Mouse (Mus musculus): ENCODE data around the gene Smbd1. TPM values are rescaled to one million over a fixed set of nuclear protein-coding genes. Genes with fewer than 3 reads are reported as not detected.

Smbd1 gene
- polyA plus RNA-seq, 1 experiment, result not detected

GRCm38 (mm10) chr16:32803252-32803853 is 6.9 kb downstream of the Smbd1 start:
- Histone ChIP-seq H3K9me3 (ENCODE audit: control insufficient read depth, low read length) (no peaks in the 10 kb centered on the region), H3K27me3 (ENCODE audit: control insufficient read depth) (no peaks in the 10 kb centered on the region), H3K36me3 (ENCODE audit: control insufficient read depth) (no peaks in the 10 kb centered on the region), H3K4me3 (replicated peaks) (no peak overlapping the region), H3K4me1 (ENCODE audit: control insufficient read depth) (no peaks in the 10 kb centered on the region)
- TF ChIP-seq GATA1 (IDR thresholded peaks at IDR 0.05; ENCODE audit: low read length) (no peak), TAL1 (IDR thresholded peaks at IDR 0.05; ENCODE audit: low read length) (no peak)

- Histone ChIP-seq H3K9me3 (ENCODE audit: control insufficient read depth, low read length) (no peaks in the 10 kb centered on the region), H3K4me3 (replicated peaks) (no peak within 1 kb of the TSS), H3K36me3 (ENCODE audit: control insufficient read depth) (no peaks in the 10 kb centered on the region), H3K27me3 (ENCODE audit: control insufficient read depth) (no peaks in the 10 kb centered on the region; the same call in 1 of the 2 replicates), H3K4me1 (ENCODE audit: control insufficient read depth) (no peaks in the 10 kb centered on the region)
- TF ChIP-seq TAL1 (IDR thresholded peaks at IDR 0.05; ENCODE audit: low read length) (no peak), GATA1 (IDR thresholded peaks at IDR 0.05; ENCODE audit: low read length) (no peak)
Measured at GRCm38 (mm10) chr16:32797426-32797689, 12.9 kb downstream of the Smbd1 start, which contains the start of gene Muc20. Muc20 (minus strand) TSS chr16:32797435.

- Histone ChIP-seq H3K9me3 (ENCODE audit: control insufficient read depth, low read length) (no peaks in the 10 kb centered on the region), H3K4me3 (replicated peaks) (no peak overlapping the region), H3K4me1 (ENCODE audit: control insufficient read depth) (no peaks in the 10 kb centered on the region), H3K27me3 (ENCODE audit: control insufficient read depth) (no peaks in the 10 kb centered on the region; the same call in 1 of the 2 replicates), H3K36me3 (ENCODE audit: control insufficient read depth) (no peaks in the 10 kb centered on the region)
- TF ChIP-seq GATA1 (IDR thresholded peaks at IDR 0.05; ENCODE audit: low read length), result no peak
- TF ChIP-seq TAL1 (IDR thresholded peaks at IDR 0.05; ENCODE audit: low read length), result no peak
Measured at GRCm38 (mm10) chr16:32796676-32797425, 13.4 kb downstream of the Smbd1 start.

GRCm38 (mm10) chr16:32795177-32795576 is 15.1 kb downstream of the Smbd1 start:
- no peaks in the 10 kb centered on the region for H3K9me3 ChIP-seq (ENCODE audit: control insufficient read depth, low read length)
- H3K4me1 ChIP-seq (ENCODE audit: control insufficient read depth), result no peaks in the 10 kb centered on the region
- no peaks in the 10 kb centered on the region for H3K36me3 ChIP-seq (ENCODE audit: control insufficient read depth)
- no peaks in the 10 kb centered on the region; the same call in 1 of the 2 replicates for H3K27me3 ChIP-seq (ENCODE audit: control insufficient read depth)
- TF ChIP-seq GATA1 (IDR thresholded peaks at IDR 0.05; ENCODE audit: low read length) (no peak), TAL1 (IDR thresholded peaks at IDR 0.05; ENCODE audit: low read length) (no peak)
- H3K4me3 ChIP-seq (replicated peaks), result no peak overlapping the region

- H3K4me3 ChIP-seq (replicated peaks), result no peak overlapping the region
- no peaks in the 10 kb centered on the region; the same call in 1 of the 2 replicates for H3K27me3 ChIP-seq (ENCODE audit: control insufficient read depth)
- TF ChIP-seq GATA1 (IDR thresholded peaks at IDR 0.05; ENCODE audit: low read length) (no peak), TAL1 (IDR thresholded peaks at IDR 0.05; ENCODE audit: low read length) (no peak)
- no peaks in the 10 kb centered on the region for H3K9me3 ChIP-seq (ENCODE audit: control insufficient read depth, low read length)
- H3K4me1 ChIP-seq (ENCODE audit: control insufficient read depth), result no peaks in the 10 kb centered on the region
- no peaks in the 10 kb centered on the region for H3K36me3 ChIP-seq (ENCODE audit: control insufficient read depth)
Measured at GRCm38 (mm10) chr16:32790056-32790455, 20.2 kb downstream of the Smbd1 start.

GRCm38 (mm10) chr16:32784840-32785239 is 25.4 kb downstream of the Smbd1 start:
- Histone ChIP-seq H3K4me3 (replicated peaks) (no peak overlapping the region), H3K27me3 (ENCODE audit: control insufficient read depth) (no peaks in the 10 kb centered on the region), H3K9me3 (ENCODE audit: control insufficient read depth, low read length) (no peaks in the 10 kb centered on the region), H3K4me1 (ENCODE audit: control insufficient read depth) (no peaks in the 10 kb centered on the region), H3K36me3 (ENCODE audit: control insufficient read depth) (no peaks in the 10 kb centered on the region)
- no peak for TF ChIP-seq GATA1 (IDR thresholded peaks at IDR 0.05; ENCODE audit: low read length)
- no peak for TF ChIP-seq TAL1 (IDR thresholded peaks at IDR 0.05; ENCODE audit: low read length)

GRCm38 (mm10) chr16:32783324-32784062 is 26.8 kb downstream of the Smbd1 start:
- no peaks in the 10 kb centered on the region for H3K36me3 ChIP-seq (ENCODE audit: control insufficient read depth)
- no peak overlapping the region for H3K4me3 ChIP-seq (replicated peaks)
- H3K27me3 ChIP-seq (ENCODE audit: control insufficient read depth), result no peaks in the 10 kb centered on the region
- TF ChIP-seq TAL1 (IDR thresholded peaks at IDR 0.05; ENCODE audit: low read length), result no peak
- TF ChIP-seq GATA1 (IDR thresholded peaks at IDR 0.05; ENCODE audit: low read length), result no peak
- H3K9me3 ChIP-seq (ENCODE audit: control insufficient read depth, low read length), result no peaks in the 10 kb centered on the region
- no peaks in the 10 kb centered on the region for H3K4me1 ChIP-seq (ENCODE audit: control insufficient read depth)

- H3K27me3 ChIP-seq (ENCODE audit: control insufficient read depth), result peaks cover 4% of the 10 kb centered on the region; the same call in 1 of the 2 replicates
- H3K4me1 ChIP-seq (ENCODE audit: control insufficient read depth), result no peaks in the 10 kb centered on the region
- H3K36me3 ChIP-seq (ENCODE audit: control insufficient read depth), result no peaks in the 10 kb centered on the region
- TF ChIP-seq TAL1 (IDR thresholded peaks at IDR 0.05; ENCODE audit: low read length) (no peak), GATA1 (IDR thresholded peaks at IDR 0.05; ENCODE audit: low read length) (no peak)
- H3K9me3 ChIP-seq (ENCODE audit: control insufficient read depth, low read length), result no peaks in the 10 kb centered on the region
- no peak overlapping the region for H3K4me3 ChIP-seq (replicated peaks)
Measured at GRCm38 (mm10) chr16:32778956-32779355, 31.3 kb downstream of the Smbd1 start.

- Histone ChIP-seq H3K36me3 (ENCODE audit: control insufficient read depth) (no peaks in the 10 kb centered on the region), H3K9me3 (ENCODE audit: control insufficient read depth, low read length) (no peaks in the 10 kb centered on the region), H3K4me3 (replicated peaks) (no peak overlapping the region), H3K4me1 (ENCODE audit: control insufficient read depth) (no peaks in the 10 kb centered on the region), H3K27me3 (ENCODE audit: control insufficient read depth) (peaks cover 4% of the 10 kb centered on the region; the same call in 1 of the 2 replicates)
- TF ChIP-seq GATA1 (IDR thresholded peaks at IDR 0.05; ENCODE audit: low read length) (no peak), TAL1 (IDR thresholded peaks at IDR 0.05; ENCODE audit: low read length) (no peak)
Measured at GRCm38 (mm10) chr16:32776676-32777075, 33.6 kb downstream of the Smbd1 start.
